Mouse (Mus musculus): ENCODE data around the gene Rhox3a2.
"Not testable (repeated sequence)": the region's sequence is repeated elsewhere in the genome, so short reads cannot be mapped to it uniquely, and the experiment has no call there.

Gene Rhox3a2

GRCm38 (mm10) chrX:37379728-37380127 lies at the start of gene Rhox3a2:
TSS of gene Rhox3a2 (plus strand) at chrX:37380028.
- DNase-seq (ENCODE audit: low spot score in 2 of 2): not testable (repeated sequence)

DNA sequence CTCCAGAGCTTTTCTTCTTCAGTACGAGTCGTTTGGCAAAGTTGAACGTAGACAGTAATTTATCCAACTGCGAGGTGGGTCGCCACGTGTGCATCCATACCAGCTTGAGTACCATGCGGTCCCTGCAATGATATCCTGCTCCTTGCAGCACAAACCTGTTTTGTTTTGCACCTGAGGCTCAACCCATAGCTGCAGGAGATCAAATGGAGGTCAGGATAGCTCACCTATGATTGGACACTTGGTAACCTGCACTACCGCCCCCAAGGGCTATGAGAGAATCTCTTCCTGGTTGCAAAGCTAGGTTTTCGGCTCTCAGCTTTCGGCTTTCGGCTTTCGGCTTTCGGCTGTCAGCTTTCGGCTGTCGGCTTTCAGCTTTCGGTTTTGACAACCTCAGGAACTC lies 10.7 kb downstream of the Rhox3a2 start, which contains the start of gene Rhox4a2:
Gene Rhox4a2, plus strand, starts transcription at position 301 of the 400 bp plus-strand sequence.
- DNase-seq (ENCODE audit: low spot score in 2 of 2): not testable (repeated sequence)

DNA sequence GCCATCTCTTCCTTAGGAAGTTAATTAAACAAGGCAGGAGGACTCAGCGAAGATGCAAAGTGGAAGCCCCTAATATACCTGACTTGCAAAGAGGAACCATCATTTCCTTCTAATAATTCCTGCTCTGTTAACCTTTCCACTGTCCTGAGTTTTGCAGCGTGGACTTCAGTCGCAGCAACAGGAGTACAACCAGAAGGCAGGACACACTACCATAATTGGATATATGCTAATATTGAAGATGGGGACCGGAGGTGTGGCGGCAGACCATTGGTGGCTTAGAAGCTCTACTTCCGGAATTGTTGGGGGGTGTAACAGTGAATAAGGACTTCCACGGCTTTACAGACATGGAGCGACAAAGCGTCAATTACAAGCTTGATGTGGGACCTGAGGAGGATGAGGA lies 31.9 kb downstream of the Rhox3a2 start, which contains the start of gene Rhox2b:
Gene Rhox2b, plus strand, starts transcription at position 301 of the 400 bp plus-strand sequence.
- DNase-seq (ENCODE audit: low spot score in 2 of 2): not testable (repeated sequence)

GRCm38 (mm10) chrX:37432194-37432593 lies 52.4 kb downstream of the Rhox3a2 start, which contains the start of gene Rhox4b:
TSS of gene Rhox4b (plus strand) at chrX:37432494.
- DNase-seq (ENCODE audit: low spot score in 2 of 2): not testable (repeated sequence)
